Comparison of ENCODE assay signal across 9 mouse cellular contexts in genomic region chr19:53649361-53649760, GRCm38 (mm10). TPM values are rescaled to one million over a fixed set of nuclear protein-coding genes. Genes with fewer than 3 reads are reported as not detected.
DNase-seq lines count a peak whose midpoint lies in the region; ATAC-seq and TF ChIP-seq lines count a peak whose summit lies in the region.
"Had no signal": no experiment of that assay in that cellular context is flagged by ENCODE, and none has a peak within 500 bp of the region (broad histone marks: within the 10 kb centered on the region; RNA-seq: fewer than 3 reads in every experiment).

No protein-coding gene starts in this region.

- H3K9me3 ChIP-seq in kidney, embryonic 16.5 days (ENCODE audit: low read length) = no peaks in the 10 kb centered on the region
- H3K9me3 ChIP-seq in E14TG2a.4 (ENCODE audit: low read length) = no peaks in the 10 kb centered on the region
- no peaks in the 10 kb centered on the region for H3K9me3 ChIP-seq in intestine, postnatal 0 days (ENCODE audit: control insufficient read depth)
- H3K9me3 ChIP-seq: forebrain, embryonic 10.5 days had no signal

- WGBS in kidney, embryonic 16.5 days = 53% methylated on average over 6 of the region's 6 CpGs
- 85% methylated on average over 6 of the region's 6 CpGs for WGBS in intestine, postnatal 0 days

- TF ChIP-seq CTCF in E14TG2a.4 (conservative IDR thresholded peaks at IDR 0.05; ENCODE audit: low read length) = no peak; the same call in 1 of the 2 replicates
- TF ChIP-seq CTCF in intestine, postnatal 0 days (IDR thresholded peaks at IDR 0.05; ENCODE audit: low read depth) = peak; percentile 56

- no peak overlapping the region for H3K4me2 ChIP-seq in kidney, embryonic 16.5 days (replicated peaks; ENCODE audit: low read depth, low read length)
- peak overlapping the region; percentile 32; the same call in 1 of the 2 replicates for H3K4me2 ChIP-seq in intestine, postnatal 0 days (replicated peaks; ENCODE audit: low read depth)

- H3K27me3 ChIP-seq in kidney, embryonic 16.5 days (ENCODE audit: insufficient read depth, low read length) = no peaks in the 10 kb centered on the region
- no peaks in the 10 kb centered on the region for H3K27me3 ChIP-seq in E14TG2a.4 (ENCODE audit: insufficient read depth, low read length)
- H3K27me3 ChIP-seq in intestine, postnatal 0 days (replicated peaks; ENCODE audit: control insufficient read depth, insufficient read depth, low read length) = no peaks in the 10 kb centered on the region

- no peak; the same call in 1 of the 2 replicates for ATAC-seq in kidney, embryonic 16.5 days (ENCODE audit: low FRiP score, low TSS enrichment)
- peak; percentile 13; the same call in 1 of the 2 replicates for ATAC-seq in intestine, postnatal 0 days

- no peak overlapping the region for H3K4me3 ChIP-seq in kidney, embryonic 16.5 days (ENCODE audit: low read length)
- H3K4me3 ChIP-seq in E14TG2a.4 (replicated peaks; ENCODE audit: low read length) = peak overlapping the region; percentile 20; the same call in 1 of the 2 replicates
- H3K4me3 ChIP-seq in intestine, postnatal 0 days (ENCODE audit: low read depth, low read length) = no peak overlapping the region
- H3K4me3 ChIP-seq: forebrain, embryonic 10.5 days had no signal

- DNase-seq in cerebellum, postnatal 14 days = peak; percentile 30 to 44
- no peak for DNase-seq in cerebellum, adult 11-12 months
- no peak for DNase-seq in kidney, postnatal 36 days
- DNase-seq in gastrocnemius, postnatal 10 days = no peak
- no peak for DNase-seq in right cerebral cortex, adult 2 months (ENCODE audit: low spot score in 2 of 2)

- H3K4me1 ChIP-seq in kidney, embryonic 16.5 days (ENCODE audit: insufficient read depth, low read length) = peaks cover 42% of the 10 kb centered on the region
- peaks cover 57% of the 10 kb centered on the region for H3K4me1 ChIP-seq in E14TG2a.4 (replicated peaks; ENCODE audit: low read depth, low read length)
- peaks cover 5% of the 10 kb centered on the region; the same call in 1 of the 2 replicates for H3K4me1 ChIP-seq in intestine, postnatal 0 days (replicated peaks; ENCODE audit: control insufficient read depth, insufficient read depth, low read length)

- H3K27ac ChIP-seq in kidney, embryonic 16.5 days (ENCODE audit: low read length) = peak overlapping the region; percentile 58
- H3K27ac ChIP-seq in intestine, postnatal 0 days (ENCODE audit: low read depth, low read length) = peak overlapping the region; percentile 30; the same call in 1 of the 2 replicates
- H3K27ac ChIP-seq: forebrain, embryonic 10.5 days had no signal

- no peak overlapping the region for H3K9ac ChIP-seq in kidney, embryonic 16.5 days (replicated peaks; ENCODE audit: low read length)
- H3K9ac ChIP-seq in intestine, postnatal 0 days (ENCODE audit: low read depth, low read length) = no peak overlapping the region

- H3K36me3 ChIP-seq in kidney, embryonic 16.5 days (ENCODE audit: insufficient read depth, low read length) = peaks cover 23% of the 10 kb centered on the region
- peaks cover 52% of the 10 kb centered on the region for H3K36me3 ChIP-seq in E14TG2a.4 (ENCODE audit: insufficient read depth, low read length)
- H3K36me3 ChIP-seq in intestine, postnatal 0 days (ENCODE audit: control insufficient read depth, insufficient read depth) = peaks cover 21% of the 10 kb centered on the region

RNA-seq across cellular contexts. Expression of gene Rbm20, which starts 27.7 kb away (rescaled TPM):
- polyA plus RNA-seq in kidney, embryonic 16.5 days (2015; fragmentation: Nextera tagmentation; extraction: Ambion mirVana) = 2.5 and 3.1 TPM in 2 replicates
- 0.42 and 0.52 TPM in 2 replicates for polyA plus RNA-seq in intestine, postnatal 0 days (2015; fragmentation: Nextera tagmentation; extraction: Ambion mirVana)
- 10 to 100 TPM; 74.3 to 77.4 TPM for total RNA-seq in gastrocnemius, postnatal 10 days (2021)

RNA-seq across cellular contexts. Expression of gene Smc3, which starts 49.2 kb away (rescaled TPM):
- 68.3 and 70.7 TPM in 2 replicates for polyA plus RNA-seq in kidney, embryonic 16.5 days (2015; fragmentation: Nextera tagmentation; extraction: Ambion mirVana)
- polyA plus RNA-seq in intestine, postnatal 0 days (2015; fragmentation: Nextera tagmentation; extraction: Ambion mirVana) = 24.4 and 24.9 TPM in 2 replicates
- total RNA-seq in gastrocnemius, postnatal 10 days (2021) = 10 to 100 TPM; 22.5 to 27.4 TPM

Comparison
In these comparisons a context has a peak if more than half of its experiments do, and no peak if none do; other contexts are left out.
1. DNase-seq: peak in cerebellum, postnatal 14 days (2 of 2); none in cerebellum, adult 11-12 months (single experiment), kidney, postnatal 36 days (0 of 2), gastrocnemius, postnatal 10 days (single experiment) and right cerebral cortex, adult 2 months (0 of 2).